Mouse (Mus musculus) ES-E14 (cell line): Measurements from ENCODE around the gene Ankfn1. TPM values are rescaled to one million over a fixed set of nuclear protein-coding genes. Genes with fewer than 3 reads are reported as not detected.

Experiments
- DNase-seq: peaks from one replicate; pipeline ENCODE4 v3.0.0-alpha.2; 2013; ENCODE audit warnings: low read depth, low spot score
- H3K27ac ChIP-seq: 2 replicates; pipeline ENCODE4 v1.5.1; 2012; ENCODE audit warnings: low read depth, mild to moderate bottlenecking, low read length, moderate library complexity, mixed read lengths; ENCODE audit not compliant: poor library complexity, insufficient read depth, severe bottlenecking
- H3K36me3 ChIP-seq: 2 replicates; pipeline ENCODE4 v1.6.1; 2012; ENCODE audit warnings: mild to moderate bottlenecking, low read length, moderate library complexity, mixed read lengths; ENCODE audit not compliant: control insufficient read depth, poor library complexity, insufficient read depth, severe bottlenecking
- H3K4me1 ChIP-seq, 2 experiments: fragments of 150-350 bp in 1 of 2; sonication (generic) in 1 of 2; 2 replicates each; pipeline ENCODE4 v1.6.1; 2012; ENCODE audit warnings: low read length in 2 of 2, mild to moderate bottlenecking in 1 of 2, mixed read lengths in 1 of 2; ENCODE audit not compliant: control insufficient read depth in 2 of 2, insufficient read depth in 2 of 2, poor library complexity in 1 of 2
- H3K4me3 ChIP-seq, 2 experiments: fragments of 150-350 bp in 1 of 2; sonication (generic) in 1 of 2; 2 replicates each; pipeline ENCODE4 v1.5.1; 2012; ENCODE audit warnings: low read length in 2 of 2, low read depth in 1 of 2, mild to moderate bottlenecking in 1 of 2, mixed read lengths in 1 of 2; ENCODE audit not compliant: insufficient read depth in 1 of 2, poor library complexity in 1 of 2, severe bottlenecking in 1 of 2
- H3K9ac ChIP-seq: 2 replicates; pipeline ENCODE4 v1.6.1; 2012; ENCODE audit warnings: low read depth, mild to moderate bottlenecking, low read length, mixed read lengths; ENCODE audit not compliant: poor library complexity, insufficient read depth, severe bottlenecking
- H3K9me3 ChIP-seq: fragments of 150-350 bp; sonication (generic); 2 replicates; pipeline ENCODE4 v1.6.1; 2012; ENCODE audit warnings: low read depth, mild to moderate bottlenecking, low read length; ENCODE audit not compliant: control insufficient read depth, insufficient read depth
- CHD2 ChIP-seq: IDR thresholded peaks from 2 replicates; pipeline ENCODE4 v1.6.1; 2014; ENCODE audit warnings: mild to moderate bottlenecking, low read depth, low read length, inconsistent platforms
- HCFC1 ChIP-seq: IDR thresholded peaks from 2 replicates; pipeline ENCODE4 v1.6.1; 2012; ENCODE audit warnings: low read length, inconsistent platforms, borderline replicate concordance; ENCODE audit not compliant: insufficient read depth
- MAFK ChIP-seq: IDR thresholded peaks from 2 replicates; pipeline ENCODE4 v1.6.1; 2014; ENCODE audit warnings: mild to moderate bottlenecking, low read depth, low read length, inconsistent platforms; ENCODE audit not compliant: insufficient read depth
- ZC3H11A ChIP-seq: IDR thresholded peaks from 2 replicates; pipeline ENCODE4 v1.6.1; 2012; ENCODE audit warnings: low read depth, mild to moderate bottlenecking, inconsistent platforms, low read length, borderline replicate concordance
- ZNF384 ChIP-seq: IDR thresholded peaks from 2 replicates; pipeline ENCODE4 v1.6.1; 2012; ENCODE audit warnings: low read depth, low read length, inconsistent platforms
- in situ Hi-C, 2 experiments: fragments of 600-800 bp; cut with MboI; formaldehyde crosslinking; loops; one replicate each; pipeline ENCODE4 v1.15.1; 2025; ENCODE audit warnings: low sequenced_read_pairs in 2 of 2, inconsistent platforms in 1 of 2; ENCODE audit not compliant: unreplicated experiment in 2 of 2
- total RNA-seq: library from RNA; depleted of rRNA; stranded (reverse); fragments of 300-350 nt; gene quantifications from 2 replicates; pipeline ENCODE4 v1.2.3, GENCODE M21; 2012

The Ankfn1 gene
- total RNA-seq, 1 experiment: not detected

- H3K27ac ChIP-seq: no peak overlapping the region
- no peaks in the 10 kb centered on the region for H3K9me3 ChIP-seq
- H3K4me1 ChIP-seq: no peaks in the 10 kb centered on the region
- no peak for DNase-seq
- no peak overlapping the region for H3K9ac ChIP-seq
- H3K4me3 ChIP-seq: no peak overlapping the region
- TF ChIP-seq ZC3H11A: no peak
- no peak for TF ChIP-seq ZNF384
- TF ChIP-seq MAFK: no peak
- no peak for TF ChIP-seq HCFC1
- no peak for TF ChIP-seq CHD2
- no peaks in the 10 kb centered on the region for H3K36me3 ChIP-seq
- in situ Hi-C loops: no loop called here
These were observed 170.2 kb downstream of the Ankfn1 start for GRCm38 (mm10) chr11:89607270-89607669.

- TF ChIP-seq MAFK: no peak
- no peak for TF ChIP-seq CHD2
- TF ChIP-seq ZC3H11A: no peak
- no peak for TF ChIP-seq HCFC1
- TF ChIP-seq ZNF384: no peak
- Histone ChIP-seq H3K9me3 (no peaks in the 10 kb centered on the region), H3K4me1 (no peaks in the 10 kb centered on the region), H3K36me3 (no peaks in the 10 kb centered on the region), H3K4me3 (no peak overlapping the region), H3K9ac (no peak overlapping the region), H3K27ac (no peak overlapping the region)
- in situ Hi-C loops: no loop called here
- no peak for DNase-seq
These were observed 171.1 kb downstream of the Ankfn1 start for GRCm38 (mm10) chr11:89606346-89606745.

GRCm38 (mm10) chr11:89602966-89603365 lies 174.5 kb downstream of the Ankfn1 start:
- Histone ChIP-seq H3K36me3 (no peaks in the 10 kb centered on the region), H3K9me3 (no peaks in the 10 kb centered on the region), H3K4me1 (no peaks in the 10 kb centered on the region), H3K9ac (no peak overlapping the region), H3K4me3 (no peak overlapping the region), H3K27ac (no peak overlapping the region)
- no peak for DNase-seq
- in situ Hi-C loops: no loop called here
- TF ChIP-seq ZNF384: no peak
- no peak for TF ChIP-seq CHD2
- TF ChIP-seq ZC3H11A: no peak
- TF ChIP-seq MAFK: no peak
- no peak for TF ChIP-seq HCFC1

GRCm38 (mm10) chr11:89600921-89601515 lies 176.4 kb downstream of the Ankfn1 start:
- H3K27ac ChIP-seq: no peak overlapping the region
- no peak for TF ChIP-seq ZNF384
- TF ChIP-seq HCFC1: no peak
- TF ChIP-seq ZC3H11A: no peak
- TF ChIP-seq MAFK: no peak
- no peak overlapping the region for H3K9ac ChIP-seq
- H3K9me3 ChIP-seq: no peaks in the 10 kb centered on the region
- H3K36me3 ChIP-seq: no peaks in the 10 kb centered on the region
- no peak overlapping the region for H3K4me3 ChIP-seq
- no peak for DNase-seq
- in situ Hi-C loops: no loop called here
- H3K4me1 ChIP-seq: no peaks in the 10 kb centered on the region
